Mouse (Mus musculus) hindbrain, embryonic 11.5 days (tissue): ENCODE measurements around the gene Lrrc58. TPM values are rescaled to one million over a fixed set of nuclear protein-coding genes. Genes with fewer than 3 reads are reported as not detected.
A peak's percentile ranks its signal among the peaks of the same experiment; 100 is the strongest.

ENCODE experiments used
- ATAC-seq: fragments of 200-750 bp; cut with Nextera tagmentation; 2 replicates; pipeline ENCODE4 v1.8.0; 2017; ENCODE audit warnings: mild to moderate bottlenecking, moderate TSS enrichment, moderate library complexity; ENCODE audit not compliant: low FRiP score
- DNase-seq: peaks from one replicate; pipeline ENCODE4 v3.0.0-alpha.2; 2015; ENCODE audit warnings: low spot score
- H3K27ac ChIP-seq: fragments of 300-500 bp; sonication (generic); 2 replicates; pipeline ENCODE4 v1.5.1; 2014; ENCODE audit warnings: mild to moderate bottlenecking, low read depth, low read length
- H3K27me3 ChIP-seq: fragments of 300-500 bp; sonication (generic); 2 replicates; pipeline ENCODE4 v1.6.1; 2014; ENCODE audit warnings: mild to moderate bottlenecking, low read length, moderate library complexity, mixed read lengths; ENCODE audit not compliant: control insufficient read depth, insufficient read depth
- H3K36me3 ChIP-seq: fragments of 300-500 bp; sonication (generic); 2 replicates; pipeline ENCODE4 v1.6.1; 2014; ENCODE audit warnings: mild to moderate bottlenecking, low read length, moderate library complexity, mixed read lengths; ENCODE audit not compliant: control insufficient read depth, insufficient read depth
- H3K4me1 ChIP-seq: fragments of 300-500 bp; sonication (generic); replicated peaks from 2 replicates; pipeline ENCODE4 v1.6.1; 2014; ENCODE audit warnings: low read length, mixed read lengths; ENCODE audit not compliant: control insufficient read depth, insufficient read depth
- H3K4me2 ChIP-seq: fragments of 300-500 bp; sonication (generic); replicated peaks from 2 replicates; pipeline ENCODE4 v1.6.1; 2014; ENCODE audit warnings: mild to moderate bottlenecking, low read depth, low read length
- H3K4me3 ChIP-seq: fragments of 300-500 bp; sonication (generic); 2 replicates; pipeline ENCODE4 v1.5.1; 2014; ENCODE audit warnings: low read depth, low read length
- H3K9ac ChIP-seq: fragments of 300-500 bp; sonication (generic); 2 replicates; pipeline ENCODE4 v1.6.1; 2014; ENCODE audit warnings: low read depth, low read length
- H3K9me3 ChIP-seq: fragments of 300-500 bp; sonication (generic); 2 replicates; pipeline ENCODE4 v1.6.1; 2016; ENCODE audit warnings: low read length; ENCODE audit not compliant: control insufficient read depth
- WGBS: fragments of 180-500 bp; shearing (Covaris S2); extraction: QIAGEN DNeasy Blood & Tissue Kit; methylation state at CpG from one replicate; pipeline ENCODE4 v1.1.7; 2014; 5-methylcytosine and 5-hydroxymethylcytosine counted together
- polyA plus RNA-seq: library from polyadenylated mRNA; unstranded; fragments of >200 nt; fragmentation: Nextera tagmentation; extraction: Ambion mirVana; gene quantifications from 2 replicates; pipeline ENCODE4 v1.2.1, GENCODE M21; 2014

The Lrrc58 gene
- polyA plus RNA-seq, 1 experiment from 2014 or later: 63.8 TPM

DNA sequence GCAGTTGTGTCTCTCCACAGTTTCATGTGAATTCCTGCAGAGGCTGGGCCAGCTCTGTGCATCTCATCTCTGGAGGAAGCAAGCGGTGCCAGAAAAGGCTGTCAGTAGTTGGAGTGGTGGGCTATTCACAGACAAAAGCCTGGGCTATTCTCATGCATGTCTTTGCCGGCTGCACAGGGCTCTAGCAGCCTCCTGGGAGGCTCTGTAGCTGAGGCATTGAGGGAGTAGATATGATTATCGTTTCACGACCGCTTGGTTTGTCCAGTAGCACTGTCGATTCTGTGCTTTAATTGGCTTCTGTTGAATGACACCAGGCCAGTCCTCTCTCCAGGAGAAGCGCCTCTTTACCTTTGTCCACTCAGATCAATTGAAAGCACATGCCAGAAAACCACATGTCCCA is 57.9 kb downstream of the Lrrc58 start:
- Histone ChIP-seq H3K27me3 (no peaks in the 10 kb centered on the region), H3K9ac (0 out of 2 replicates have a peak overlapping the region, but pooled peaks have one; percentile 3), H3K9me3 (no peaks in the 10 kb centered on the region), H3K4me3 (no peak overlapping the region), H3K27ac (peak overlapping the region; percentile 37), H3K4me2 (no peak overlapping the region; the same call in 1 of the 2 replicates), H3K36me3 (no peaks in the 10 kb centered on the region), H3K4me1 (peaks cover 3% of the 10 kb centered on the region; the same call in 1 of the 2 replicates)
- peak; percentile 45; the same call in 1 of the 2 replicates for ATAC-seq
- 13% methylated on average over 7 of the region's 7 CpGs for WGBS
- DNase-seq: peak; percentile 51

DNA sequence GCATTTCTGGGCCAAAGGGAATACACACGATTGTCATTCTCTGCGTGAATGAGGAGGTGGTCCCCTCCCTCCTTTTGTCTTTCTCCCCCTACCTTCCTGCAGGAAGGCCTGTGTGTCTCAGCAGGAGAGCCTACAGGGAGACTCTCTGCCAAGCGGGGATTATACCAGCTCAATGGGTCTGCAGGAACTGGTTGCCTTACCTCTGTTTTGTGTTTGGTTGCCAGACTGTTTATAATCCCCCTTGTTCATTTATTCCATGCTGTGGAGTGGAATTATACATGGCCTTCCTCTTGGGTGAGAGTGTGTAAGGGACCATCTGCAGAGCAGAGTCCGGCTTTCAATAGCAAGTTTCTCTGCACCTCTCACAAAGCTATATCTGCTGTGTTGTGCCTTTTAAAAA is 58.9 kb downstream of the Lrrc58 start:
- WGBS: 19% methylated on average over 4 of the region's 4 CpGs
- Histone ChIP-seq H3K27ac (peak overlapping the region; percentile 27; the same call in 1 of the 2 replicates), H3K4me3 (no peak overlapping the region), H3K9ac (no peak overlapping the region), H3K36me3 (no peaks in the 10 kb centered on the region), H3K4me2 (no peak overlapping the region), H3K9me3 (no peaks in the 10 kb centered on the region), H3K4me1 (peaks cover 3% of the 10 kb centered on the region; the same call in 1 of the 2 replicates), H3K27me3 (no peaks in the 10 kb centered on the region)
- ATAC-seq (no peak), DNase-seq (no peak)

DNA sequence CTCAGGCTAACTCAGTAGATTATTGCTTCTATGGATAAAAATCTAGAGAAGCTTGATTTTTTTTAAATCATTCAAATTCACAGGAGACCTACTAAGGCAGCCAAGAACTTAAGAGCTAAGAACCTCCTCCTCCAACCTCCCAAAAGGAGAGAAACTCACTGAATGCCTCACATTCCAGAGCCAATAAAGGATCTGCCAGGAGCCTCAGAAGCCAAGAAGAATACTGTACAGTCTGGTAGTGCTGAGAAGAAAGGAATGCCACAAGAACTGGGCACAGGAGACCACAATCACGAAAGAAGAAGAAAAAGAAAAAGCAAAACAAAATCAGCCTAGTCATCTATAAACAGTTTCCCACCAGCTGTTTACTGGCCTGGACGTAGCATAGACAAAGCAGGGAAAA is 60.8 kb downstream of the Lrrc58 start:
- WGBS: 54% methylated on average over 2 of the region's 2 CpGs
- Histone ChIP-seq H3K27me3 (no peaks in the 10 kb centered on the region), H3K9ac (no peak overlapping the region), H3K4me3 (no peak overlapping the region), H3K9me3 (no peaks in the 10 kb centered on the region), H3K36me3 (no peaks in the 10 kb centered on the region), H3K4me2 (no peak overlapping the region), H3K27ac (no peak overlapping the region), H3K4me1 (peaks cover 3% of the 10 kb centered on the region; the same call in 1 of the 2 replicates)
- no peak for DNase-seq
- ATAC-seq: no peak

DNA sequence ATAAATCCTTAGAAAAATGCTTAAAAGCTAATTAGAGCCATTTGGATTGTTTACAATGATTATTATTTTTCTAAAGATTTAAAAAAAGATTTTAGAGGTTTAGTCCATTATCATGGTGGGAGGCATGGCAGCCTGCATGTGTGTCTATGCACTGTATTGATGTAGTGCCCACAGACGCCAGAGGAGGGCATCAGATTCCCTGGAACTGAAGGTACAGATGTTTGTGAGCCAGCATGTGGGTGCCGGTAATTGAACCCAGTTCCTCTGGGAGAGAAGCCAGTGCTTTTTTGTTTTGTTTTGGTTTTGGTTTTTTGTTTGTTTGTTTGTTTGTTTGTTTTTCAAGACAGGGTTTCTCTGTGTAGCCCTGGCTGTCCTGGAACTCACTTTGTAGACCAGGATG is 61.4 kb downstream of the Lrrc58 start:
- Histone ChIP-seq H3K4me3 (no peak overlapping the region), H3K9me3 (no peaks in the 10 kb centered on the region), H3K4me2 (no peak overlapping the region), H3K27me3 (no peaks in the 10 kb centered on the region), H3K36me3 (no peaks in the 10 kb centered on the region), H3K27ac (no peak overlapping the region), H3K4me1 (peaks cover 3% of the 10 kb centered on the region; the same call in 1 of the 2 replicates), H3K9ac (no peak overlapping the region)
- ATAC-seq (no peak), DNase-seq (no peak)
- WGBS: 89% methylated on average over 2 of the region's 2 CpGs

DNA sequence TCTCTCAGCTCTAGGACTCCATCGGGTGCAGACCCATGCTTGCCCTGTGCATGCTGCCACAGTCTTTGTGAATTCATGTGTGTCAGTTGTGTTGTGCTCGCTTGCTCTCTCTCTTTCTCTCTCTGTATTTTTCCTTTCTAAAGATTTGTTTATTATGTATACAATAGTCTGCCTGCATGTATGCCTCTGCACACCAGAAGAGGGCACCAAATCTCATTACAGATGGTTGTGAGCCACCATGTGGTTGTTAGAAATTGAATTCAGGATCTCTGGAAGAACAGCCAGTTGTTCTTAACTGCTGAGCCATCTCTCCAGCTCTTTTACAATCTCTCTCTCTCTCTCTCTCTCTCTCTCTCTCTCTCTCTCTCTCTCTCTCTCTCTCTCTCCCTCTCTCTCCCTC is 66.7 kb downstream of the Lrrc58 start:
- no peak overlapping the region for H3K4me3 ChIP-seq
- H3K9ac ChIP-seq: no peak overlapping the region
- WGBS: 92% methylated on average over 2 of the region's 2 CpGs
- DNase-seq: no peak
- ATAC-seq: no peak
- no peaks in the 10 kb centered on the region for H3K9me3 ChIP-seq
- H3K4me1 ChIP-seq: no peaks in the 10 kb centered on the region
- no peaks in the 10 kb centered on the region for H3K27me3 ChIP-seq
- no peak overlapping the region for H3K27ac ChIP-seq
- H3K4me2 ChIP-seq: no peak overlapping the region
- no peaks in the 10 kb centered on the region for H3K36me3 ChIP-seq

DNA sequence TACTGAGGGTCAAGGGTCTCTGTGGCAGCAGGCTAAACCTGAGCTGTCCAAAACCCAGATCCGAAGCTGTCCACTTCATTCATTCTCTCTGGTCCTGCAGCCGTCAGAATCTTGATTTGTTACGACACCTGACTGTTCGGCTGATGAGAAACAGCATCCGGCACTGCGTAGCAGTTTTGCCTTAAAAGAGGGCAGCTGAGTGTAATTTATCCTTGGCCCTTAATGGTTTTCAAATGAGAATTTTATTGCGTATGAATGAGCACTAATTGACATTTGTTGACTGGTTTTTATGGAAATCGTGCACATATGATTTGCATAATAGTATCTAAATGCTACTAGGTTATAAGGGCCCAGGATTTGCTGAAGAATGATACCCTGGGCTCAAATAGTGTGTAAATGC is 69.1 kb downstream of the Lrrc58 start:
- Histone ChIP-seq H3K4me1 (no peaks in the 10 kb centered on the region), H3K9me3 (no peaks in the 10 kb centered on the region), H3K27me3 (no peaks in the 10 kb centered on the region), H3K27ac (no peak overlapping the region), H3K9ac (no peak overlapping the region), H3K4me2 (no peak overlapping the region), H3K36me3 (no peaks in the 10 kb centered on the region), H3K4me3 (no peak overlapping the region)
- WGBS: 78% methylated on average over 8 of the region's 8 CpGs
- no peak for ATAC-seq
- DNase-seq: no peak

Other genes with a start within 250 kb of the Lrrc58 start
- 54.0 and 60.0 TPM in 2 replicates for gene Ndufb4, start 213.9 kb upstream of the Lrrc58 start, polyA plus RNA-seq
- 231 and 271 TPM in 2 replicates for gene Fstl1, start 91.5 kb upstream of the Lrrc58 start, polyA plus RNA-seq
- 0.26 TPM in 1 of 2 replicates, not detected in the other for gene Gm36028, start 7.2 kb upstream of the Lrrc58 start, polyA plus RNA-seq
- 4.0 and 4.8 TPM in 2 replicates for gene Gpr156, start 48.1 kb downstream of the Lrrc58 start, polyA plus RNA-seq
- 132 and 172 TPM in 2 replicates for gene Gsk3b, start 220.6 kb downstream of the Lrrc58 start, polyA plus RNA-seq